Mouse (Mus musculus) spleen, adult 2 months (tissue): Measurements from ENCODE around the gene 1700011M02Rik. TPM values are rescaled to one million over a fixed set of nuclear protein-coding genes. Genes with fewer than 3 reads are reported as not detected.
"Not testable (repeated sequence)": the region's sequence is repeated elsewhere in the genome, so short reads cannot be mapped to it uniquely, and the experiment has no call there.

ENCODE experiments used
- DNase-seq, 2 experiments: peaks; one replicate each; pipeline versions ENCODE4 v3.0.0 to v3.0.0-alpha.2; 2012 to 2021; ENCODE audit warnings: low spot score in 2 of 2, low read depth in 1 of 2
- H3K27ac ChIP-seq: fragments of 200-500 bp; 2 replicates; pipeline ENCODE4 v1.5.1; 2012; ENCODE audit warnings: low read length, inconsistent platforms; ENCODE audit not compliant: insufficient read depth
- H3K27me3 ChIP-seq: fragments of 200-500 bp; 2 replicates; pipeline ENCODE4 v1.6.1; 2012; ENCODE audit warnings: mild to moderate bottlenecking, moderate library complexity, low read length, inconsistent platforms; ENCODE audit not compliant: control insufficient read depth, insufficient read depth
- H3K36me3 ChIP-seq: fragments of 200-500 bp; 2 replicates; pipeline ENCODE4 v1.6.1; 2012; ENCODE audit warnings: mild to moderate bottlenecking, low read length, inconsistent platforms; ENCODE audit not compliant: control insufficient read depth, insufficient read depth
- H3K4me1 ChIP-seq: fragments of 200-500 bp; 2 replicates; pipeline ENCODE4 v1.6.1; 2011; ENCODE audit warnings: inconsistent platforms; ENCODE audit not compliant: control insufficient read depth, insufficient read depth, insufficient read length
- H3K4me3 ChIP-seq: fragments of 200-500 bp; 2 replicates; pipeline ENCODE4 v1.5.1; 2011; ENCODE audit warnings: mild to moderate bottlenecking, inconsistent platforms; ENCODE audit not compliant: insufficient read depth, insufficient read length; ENCODE audit errors: extremely low read depth
- CTCF ChIP-seq: fragments of 200-500 bp; IDR thresholded peaks from 2 replicates; pipeline ENCODE4 v1.5.1; 2011; ENCODE audit warnings: mild to moderate bottlenecking, inconsistent platforms; ENCODE audit not compliant: insufficient read depth, insufficient read length, insufficient replicate concordance; ENCODE audit errors: extremely low read depth
- POLR2A ChIP-seq: fragments of 200-500 bp; IDR thresholded peaks from 2 replicates; pipeline ENCODE4 v1.6.1; 2011; ENCODE audit warnings: low read depth, low read length, inconsistent platforms
- WGBS: fragments of 180-500 bp; shearing (Covaris S2); methylation state at CpG from one replicate; pipeline ENCODE4 v1.1.7; 2018; 5-methylcytosine and 5-hydroxymethylcytosine counted together
- polyA plus RNA-seq: library from polyadenylated mRNA; depleted of rRNA; stranded (reverse); fragments of >200 nt; gene quantifications from 2 replicates; pipeline ENCODE4 v1.2.3, GENCODE M21; 2012; rRNA removed

1700011M02Rik gene
- polyA plus RNA-seq, 1 experiment: not detected

GRCm38 (mm10) chrX:102934395-102934764, 25.7 kb downstream of the 1700011M02Rik start:
- no peak for DNase-seq
- no peaks in the 10 kb centered on the region for H3K36me3 ChIP-seq
- no peaks in the 10 kb centered on the region for H3K4me1 ChIP-seq
- H3K4me3 ChIP-seq: no peak overlapping the region
- TF ChIP-seq CTCF: no peak
- TF ChIP-seq POLR2A: no peak
- WGBS: 69% methylated on average over 8 of the region's 8 CpGs
- no peaks in the 10 kb centered on the region for H3K27me3 ChIP-seq
- H3K27ac ChIP-seq: no peak overlapping the region

GRCm38 (mm10) chrX:102936743-102937142, 28.0 kb downstream of the 1700011M02Rik start:
- no peaks in the 10 kb centered on the region for H3K27me3 ChIP-seq
- no peaks in the 10 kb centered on the region for H3K4me1 ChIP-seq
- TF ChIP-seq POLR2A: no peak
- no peak for TF ChIP-seq CTCF
- whole genome bisulfite sequencing: 68% methylated on average over 5 of the region's 5 CpGs
- H3K27ac ChIP-seq: no peak overlapping the region
- H3K36me3 ChIP-seq: no peaks in the 10 kb centered on the region
- DNase-seq: no peak
- H3K4me3 ChIP-seq: no peak overlapping the region

GRCm38 (mm10) chrX:102950136-102950535, 41.4 kb downstream of the 1700011M02Rik start:
- not testable (repeated sequence) for H3K4me1 ChIP-seq, H3K27ac ChIP-seq, H3K27me3 ChIP-seq, H3K36me3 ChIP-seq, DNase-seq, H3K4me3 ChIP-seq
- 87% methylated on average over 11 of the region's 11 CpGs for WGBS

GRCm38 (mm10) chrX:102958917-102959316, 50.2 kb downstream of the 1700011M02Rik start:
- Histone ChIP-seq H3K4me3 (no peak overlapping the region), H3K4me1 (no peaks in the 10 kb centered on the region), H3K27me3 (no peaks in the 10 kb centered on the region), H3K27ac (no peak overlapping the region), H3K36me3 (no peaks in the 10 kb centered on the region)
- TF ChIP-seq POLR2A (no peak), CTCF (no peak)
- 43% methylated on average over 4 of the region's 4 CpGs for WGBS
- DNase-seq: no peak

Other genes with a start within 250 kb of the 1700011M02Rik start
- gene Gm3880, start 221.9 kb upstream of the 1700011M02Rik start, polyA plus RNA-seq: not detected in 2 replicates
- not detected in 2 replicates for gene Gm9112, start 201.3 kb upstream of the 1700011M02Rik start, polyA plus RNA-seq
- not detected in 2 replicates for gene Dmrtc1b, start 201.0 kb upstream of the 1700011M02Rik start, polyA plus RNA-seq
- gene Dmrtc1c1, start 105.9 kb upstream of the 1700011M02Rik start, polyA plus RNA-seq: not detected in 2 replicates
- gene Dmrtc1c2, start 54.3 kb upstream of the 1700011M02Rik start, polyA plus RNA-seq: not detected in 2 replicates
- not detected in 2 replicates for gene 1700031F05Rik, start 40.9 kb upstream of the 1700011M02Rik start, polyA plus RNA-seq
- gene Dmrtc1a, start 218 bp upstream of the 1700011M02Rik start, polyA plus RNA-seq: 0.07 TPM in 1 of 2 replicates, not detected in the other
- gene 1700018G05Rik, start 19.5 kb downstream of the 1700011M02Rik start, polyA plus RNA-seq: not detected in 2 replicates